Mouse (Mus musculus): Measurements from ENCODE around the gene Clec2i.

- TF ChIP-seq CTCF (IDR thresholded peaks at IDR 0.05; ENCODE audit: extremely low read depth, insufficient read length, insufficient replicate concordance, low read depth, low read length): no peak
- no peak for TF ChIP-seq POLR2A (IDR thresholded peaks at IDR 0.05; ENCODE audit: low read depth, low read length)
Observed at GRCm38 (mm10) chr6:128888834-128889233, 1.4 kb downstream of the Clec2i start.

All from small intestine, adult 2 months (tissue).